Mouse (Mus musculus): ENCODE data around the gene Bscl2. TPM values are rescaled to one million over a fixed set of nuclear protein-coding genes. Genes with fewer than 3 reads are reported as not detected.
"Not testable (repeated sequence)": the region's sequence is repeated elsewhere in the genome, so short reads cannot be mapped to it uniquely, and the experiment has no call there.

Bscl2 gene
- polyA plus RNA-seq, 1 experiment from 2014 or later, result 62.4 TPM

GRCm38 (mm10) chr19:8886916-8887584, 49.8 kb downstream of the Bscl2 start:
- H3K36me3 ChIP-seq (ENCODE audit: insufficient read depth, low read length), result peaks cover 13% of the 10 kb centered on the region; the same call in 1 of the 2 replicates
- ATAC-seq (ENCODE audit: low FRiP score, low TSS enrichment), result no peak
- H3K4me3 ChIP-seq (ENCODE audit: low read length), result peak overlapping the region; percentile 81; the same call in 1 of the 2 replicates
- peak overlapping the region; percentile 88 for H3K4me2 ChIP-seq (replicated peaks; ENCODE audit: low read depth, low read length)
- H3K9ac ChIP-seq (replicated peaks; ENCODE audit: low read length), result peak overlapping the region; percentile 92
- no peaks in the 10 kb centered on the region for H3K9me3 ChIP-seq (ENCODE audit: low read length)
- peaks cover 17% of the 10 kb centered on the region for H3K4me1 ChIP-seq (ENCODE audit: insufficient read depth, low read length)
- H3K27me3 ChIP-seq (ENCODE audit: insufficient read depth, low read length), result no peaks in the 10 kb centered on the region
- H3K27ac ChIP-seq (ENCODE audit: low read length), result peak overlapping the region; percentile 86
- WGBS, result 54% methylated on average over 1 of the region's 1 CpGs

- H3K27ac ChIP-seq (ENCODE audit: low read length), result peak overlapping the region; percentile 86
- H3K4me1 ChIP-seq (ENCODE audit: insufficient read depth, low read length), result peaks cover 17% of the 10 kb centered on the region
- H3K4me3 ChIP-seq (ENCODE audit: low read length), result peak overlapping the region; percentile 81
- H3K4me2 ChIP-seq (replicated peaks; ENCODE audit: low read depth, low read length), result peak overlapping the region; percentile 88
- peak overlapping the region; percentile 92 for H3K9ac ChIP-seq (replicated peaks; ENCODE audit: low read length)
- H3K9me3 ChIP-seq (ENCODE audit: low read length), result no peaks in the 10 kb centered on the region
- 15% methylated on average over 19 of the region's 19 CpGs for WGBS
- ATAC-seq (ENCODE audit: low FRiP score, low TSS enrichment), result no peak
- H3K36me3 ChIP-seq (ENCODE audit: insufficient read depth, low read length), result peaks cover 13% of the 10 kb centered on the region; the same call in 1 of the 2 replicates
- no peaks in the 10 kb centered on the region for H3K27me3 ChIP-seq (ENCODE audit: insufficient read depth, low read length)
These were observed 50.6 kb downstream of the Bscl2 start for GRCm38 (mm10) chr19:8887585-8888463.

GRCm38 (mm10) chr19:8888511-8889385, 51.5 kb downstream of the Bscl2 start, which contains the start of the genes 1810009A15Rik and Gm49416:
Gene 1810009A15Rik, plus strand, starts transcription at chr19:8888853.
Gene Gm49416, plus strand, starts transcription at chr19:8888926.
- ATAC-seq (ENCODE audit: low FRiP score, low TSS enrichment), result peak; percentile 95
- WGBS, result under 1% methylated on average over 58 of the region's 58 CpGs
- Histone ChIP-seq H3K4me3 (ENCODE audit: low read length) (peak within 1 kb of the TSS; percentile 81), H3K4me2 (replicated peaks; ENCODE audit: low read depth, low read length) (peak within 1 kb of the TSS; percentile 88), H3K27ac (ENCODE audit: low read length) (peak within 1 kb of the TSS; percentile 93), H3K9me3 (ENCODE audit: low read length) (no peaks in the 10 kb centered on the region), H3K36me3 (ENCODE audit: insufficient read depth, low read length) (peaks cover 13% of the 10 kb centered on the region; the same call in 1 of the 2 replicates), H3K9ac (replicated peaks; ENCODE audit: low read length) (peak within 1 kb of the TSS; percentile 92), H3K27me3 (ENCODE audit: insufficient read depth, low read length) (no peaks in the 10 kb centered on the region), H3K4me1 (ENCODE audit: insufficient read depth, low read length) (peaks cover 20% of the 10 kb centered on the region)

DNA sequence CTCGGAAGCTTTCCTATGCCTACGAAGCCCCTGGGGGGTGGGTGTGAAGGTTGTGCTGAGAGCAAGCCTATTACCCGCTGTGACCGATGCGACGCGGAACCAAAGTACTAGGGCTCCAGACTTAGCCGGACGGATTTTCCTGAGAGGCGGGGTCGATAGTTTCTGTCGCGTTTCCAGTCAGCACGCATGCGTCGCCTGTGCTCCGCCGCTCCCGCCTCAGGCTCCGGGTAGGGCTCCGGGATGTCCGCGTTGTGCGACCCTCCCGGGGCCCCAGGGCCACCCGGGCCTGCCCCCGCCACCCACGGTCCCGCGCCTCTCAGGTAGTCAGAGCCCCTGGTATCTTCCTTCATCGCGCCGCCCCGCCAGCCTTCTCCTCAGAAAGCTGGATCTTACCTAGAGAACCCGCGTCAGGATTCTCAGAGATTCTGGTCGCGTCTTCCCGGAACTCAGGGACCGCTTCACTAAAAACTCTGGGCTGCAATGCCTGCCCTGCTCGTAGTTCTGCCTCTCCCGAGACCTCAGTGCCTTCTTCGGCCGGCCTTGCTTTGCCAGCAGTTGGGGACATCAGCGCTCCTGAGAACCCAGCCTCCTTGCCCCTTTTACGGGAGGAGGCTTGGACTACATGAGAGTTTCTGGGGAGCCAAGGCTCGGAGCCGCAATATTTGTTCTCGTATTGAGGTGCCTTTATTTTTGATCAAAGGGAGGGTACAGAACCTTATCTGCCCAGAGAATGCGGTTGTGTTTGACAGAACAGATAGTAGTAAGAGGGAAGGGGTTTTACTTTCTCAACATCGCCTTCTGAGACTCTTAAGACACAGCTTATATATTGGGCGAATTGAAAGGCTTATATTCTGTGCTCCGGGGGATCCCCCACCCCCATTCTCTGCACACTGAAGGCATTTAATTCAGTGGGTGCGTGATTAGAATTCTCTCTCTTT, 55.8 kb downstream of the Bscl2 start, which contains the start of gene Ints5:
TSS of gene Ints5 (plus strand) at position 177 of the 938 bp plus-strand sequence.
- peaks cover 24% of the 10 kb centered on the region for H3K4me1 ChIP-seq (ENCODE audit: insufficient read depth, low read length)
- no peaks in the 10 kb centered on the region for H3K9me3 ChIP-seq (ENCODE audit: low read length)
- H3K36me3 ChIP-seq (ENCODE audit: insufficient read depth, low read length), result peaks cover 25% of the 10 kb centered on the region
- peak; percentile 42 for ATAC-seq (ENCODE audit: low FRiP score, low TSS enrichment)
- H3K9ac ChIP-seq (replicated peaks; ENCODE audit: low read length), result peak within 1 kb of the TSS; percentile 96
- peak within 1 kb of the TSS; percentile 81 for H3K4me2 ChIP-seq (replicated peaks; ENCODE audit: low read depth, low read length)
- peak within 1 kb of the TSS; percentile 85 for H3K4me3 ChIP-seq (ENCODE audit: low read length)
- peak within 1 kb of the TSS; percentile 84 for H3K27ac ChIP-seq (ENCODE audit: low read length)
- WGBS, result 2% methylated on average over 54 of the region's 54 CpGs
- no peaks in the 10 kb centered on the region for H3K27me3 ChIP-seq (ENCODE audit: insufficient read depth, low read length)

DNA sequence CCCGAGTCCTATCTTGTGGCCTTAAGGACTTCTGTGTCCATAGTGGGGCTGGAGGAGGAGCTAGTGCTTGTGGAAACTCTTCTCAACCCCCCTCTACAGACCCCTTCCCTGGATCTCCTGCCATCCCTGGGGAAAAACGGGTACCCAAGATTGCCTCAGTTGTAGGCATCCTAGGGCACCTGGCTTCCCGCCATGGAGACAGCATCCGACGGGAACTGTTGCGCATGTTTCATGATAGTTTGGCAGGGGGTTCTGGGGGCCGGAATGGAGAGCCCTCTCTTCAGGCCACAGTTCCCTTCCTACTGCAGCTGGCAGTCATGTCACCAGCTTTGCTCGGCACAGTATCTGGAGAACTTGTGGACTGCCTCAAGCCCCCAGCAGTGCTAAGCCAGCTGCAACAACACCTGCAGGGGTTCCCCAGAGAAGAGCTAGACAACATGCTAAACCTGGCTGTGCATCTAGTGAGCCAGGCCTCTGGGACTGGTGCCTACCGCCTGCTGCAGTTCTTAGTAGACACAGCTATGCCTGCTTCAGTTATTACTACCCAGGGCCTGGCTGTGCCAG, 58.2 kb downstream of the Bscl2 start:
- H3K27me3 ChIP-seq (ENCODE audit: insufficient read depth, low read length), result no peaks in the 10 kb centered on the region
- no peak overlapping the region for H3K27ac ChIP-seq (ENCODE audit: low read length)
- no peak overlapping the region for H3K9ac ChIP-seq (replicated peaks; ENCODE audit: low read length)
- H3K4me1 ChIP-seq (ENCODE audit: insufficient read depth, low read length), result peaks cover 26% of the 10 kb centered on the region
- H3K9me3 ChIP-seq (ENCODE audit: low read length), result no peaks in the 10 kb centered on the region
- ATAC-seq (ENCODE audit: low FRiP score, low TSS enrichment), result no peak
- H3K4me3 ChIP-seq (ENCODE audit: low read length), result no peak overlapping the region
- WGBS, result 93% methylated on average over 9 of the region's 9 CpGs
- peaks cover 21% of the 10 kb centered on the region for H3K36me3 ChIP-seq (ENCODE audit: insufficient read depth, low read length)
- no peak overlapping the region for H3K4me2 ChIP-seq (replicated peaks; ENCODE audit: low read depth, low read length)

DNA sequence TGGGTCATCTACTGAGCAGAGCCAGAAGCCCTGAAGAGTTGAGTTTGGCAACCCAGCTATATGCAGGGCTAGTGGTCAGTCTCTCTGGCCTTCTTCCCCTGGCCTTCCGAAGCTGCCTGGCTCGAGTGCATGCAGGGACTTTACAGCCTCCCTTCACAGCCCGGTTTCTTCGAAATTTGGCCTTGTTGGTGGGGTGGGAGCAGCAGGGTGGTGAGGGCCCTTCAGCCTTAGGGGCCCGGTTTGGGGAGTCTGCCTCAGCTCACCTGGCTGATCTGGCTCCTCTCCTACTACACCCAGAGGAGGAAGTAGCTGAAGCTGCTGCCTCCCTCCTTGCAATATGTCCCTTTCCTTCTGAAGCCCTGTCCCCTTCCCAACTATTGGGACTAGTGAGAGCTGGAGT, 59.0 kb downstream of the Bscl2 start:
- ATAC-seq (ENCODE audit: low FRiP score, low TSS enrichment); H3K4me2 ChIP-seq (replicated peaks; ENCODE audit: low read depth, low read length): not testable (repeated sequence)

GRCm38 (mm10) chr19:8897211-8897864, 60.1 kb downstream of the Bscl2 start:
- peak; percentile 54 for ATAC-seq (ENCODE audit: low FRiP score, low TSS enrichment)
- 19% methylated on average over 21 of the region's 21 CpGs for WGBS
- peaks cover 26% of the 10 kb centered on the region for H3K4me1 ChIP-seq (ENCODE audit: insufficient read depth, low read length)

More for the DNA sequence above, 59.0 kb downstream of the Bscl2 start:
- 74% methylated on average over 5 of the region's 5 CpGs for WGBS
- H3K9ac ChIP-seq (replicated peaks; ENCODE audit: low read length); H3K27ac ChIP-seq (ENCODE audit: low read length); H3K4me3 ChIP-seq (ENCODE audit: low read length); H3K9me3 ChIP-seq (ENCODE audit: low read length); H3K27me3 ChIP-seq (ENCODE audit: insufficient read depth, low read length): not testable (repeated sequence)
- Histone ChIP-seq H3K36me3 (ENCODE audit: insufficient read depth, low read length) (peaks cover 18% of the 10 kb centered on the region), H3K4me1 (ENCODE audit: insufficient read depth, low read length) (peaks cover 26% of the 10 kb centered on the region)

GRCm38 (mm10) chr19:8897865-8898495, 60.7 kb downstream of the Bscl2 start, which contains the start of gene Ganab:
Gene Ganab, plus strand, starts transcription at chr19:8898071.
- H3K4me2 ChIP-seq (replicated peaks; ENCODE audit: low read depth, low read length), result peak within 1 kb of the TSS; percentile 59
- peak; percentile 98 for ATAC-seq (ENCODE audit: low FRiP score, low TSS enrichment)
- H3K4me1 ChIP-seq (ENCODE audit: insufficient read depth, low read length), result peaks cover 26% of the 10 kb centered on the region
- under 1% methylated on average over 53 of the region's 53 CpGs for WGBS
- peak within 1 kb of the TSS; percentile 84 for H3K9ac ChIP-seq (replicated peaks; ENCODE audit: low read length)
- H3K36me3 ChIP-seq (ENCODE audit: insufficient read depth, low read length), result peaks cover 19% of the 10 kb centered on the region
- H3K27ac ChIP-seq (ENCODE audit: low read length), result peak within 1 kb of the TSS; percentile 88
- no peaks in the 10 kb centered on the region for H3K27me3 ChIP-seq (ENCODE audit: insufficient read depth, low read length)
- no peaks in the 10 kb centered on the region for H3K9me3 ChIP-seq (ENCODE audit: low read length)
- H3K4me3 ChIP-seq (ENCODE audit: low read length), result peak within 1 kb of the TSS; percentile 66

More at GRCm38 (mm10) chr19:8897211-8897864, 60.1 kb downstream of the Bscl2 start:
- not testable (repeated sequence) for H3K27me3 ChIP-seq (ENCODE audit: insufficient read depth, low read length); H3K9me3 ChIP-seq (ENCODE audit: low read length)
- H3K9ac ChIP-seq (replicated peaks; ENCODE audit: low read length), result peak overlapping the region; percentile 84
- H3K36me3 ChIP-seq (ENCODE audit: insufficient read depth, low read length), result peaks cover 14% of the 10 kb centered on the region
- peak overlapping the region; percentile 59 for H3K4me2 ChIP-seq (replicated peaks; ENCODE audit: low read depth, low read length)
- peak overlapping the region; percentile 66 for H3K4me3 ChIP-seq (ENCODE audit: low read length)
- H3K27ac ChIP-seq (ENCODE audit: low read length), result peak overlapping the region; percentile 85
